Mouse (Mus musculus) intestine, embryonic 16.5 days (tissue): Measurements from ENCODE around the gene Srrd. TPM values are rescaled to one million over a fixed set of nuclear protein-coding genes. Genes with fewer than 3 reads are reported as not detected.
"Not testable (repeated sequence)": the region's sequence is repeated elsewhere in the genome, so short reads cannot be mapped to it uniquely, and the experiment has no call there.

ENCODE experiments used
- ATAC-seq: fragments of 200-750 bp; cut with Nextera tagmentation; 2 replicates; pipeline ENCODE4 v1.8.0; 2017; ENCODE audit warnings: moderate TSS enrichment, moderate library complexity
- H3K27ac ChIP-seq: fragments of 300-500 bp; sonication (generic); 2 replicates; pipeline ENCODE4 v1.5.1; 2014; ENCODE audit warnings: mild to moderate bottlenecking, low read length
- H3K27me3 ChIP-seq: fragments of 300-500 bp; sonication (generic); replicated peaks from 2 replicates; pipeline ENCODE4 v1.6.1; 2014; ENCODE audit warnings: low read length, control low read depth, mixed read lengths; ENCODE audit not compliant: control insufficient read depth, insufficient read depth
- H3K36me3 ChIP-seq: fragments of 300-500 bp; sonication (generic); 2 replicates; pipeline ENCODE4 v1.6.1; 2014; ENCODE audit warnings: low read length, control low read depth; ENCODE audit not compliant: control insufficient read depth, insufficient read depth
- H3K4me1 ChIP-seq: fragments of 300-500 bp; sonication (generic); 2 replicates; pipeline ENCODE4 v1.6.1; 2014; ENCODE audit warnings: low read length, control low read depth, mixed read lengths; ENCODE audit not compliant: control insufficient read depth, insufficient read depth
- H3K4me2 ChIP-seq: fragments of 300-500 bp; sonication (generic); 2 replicates; pipeline ENCODE4 v1.6.1; 2014; ENCODE audit warnings: low read depth, low read length, control low read depth
- H3K4me3 ChIP-seq: fragments of 300-500 bp; sonication (generic); 2 replicates; pipeline ENCODE4 v1.5.1; 2014; ENCODE audit warnings: mild to moderate bottlenecking, low read length
- H3K9ac ChIP-seq: fragments of 300-500 bp; sonication (generic); 2 replicates; pipeline ENCODE4 v1.6.1; 2014; ENCODE audit warnings: low read depth, low read length
- H3K9me3 ChIP-seq: fragments of 300-500 bp; sonication (generic); 2 replicates; pipeline ENCODE4 v1.6.1; 2016; ENCODE audit warnings: low read length, control low read depth; ENCODE audit not compliant: control insufficient read depth
- WGBS: fragments of 180-500 bp; shearing (Covaris S2); extraction: QIAGEN DNeasy Blood & Tissue Kit; methylation state at CpG from one replicate; pipeline ENCODE4 v1.1.7; 2014; 5-methylcytosine and 5-hydroxymethylcytosine counted together
- polyA plus RNA-seq: library from polyadenylated mRNA; unstranded; fragments of >200 nt; fragmentation: Nextera tagmentation; extraction: Ambion mirVana; gene quantifications from 2 replicates; pipeline ENCODE4 v1.2.1, GENCODE M21; 2015

Gene Srrd
- polyA plus RNA-seq, 1 experiment from 2014 or later, result 30.4 TPM

GRCm38 (mm10) chr5:112325546-112326445 is 17.0 kb downstream of the Srrd start, which contains the start of gene Tfip11:
Gene Tfip11 (plus strand): TSS chr5:112326358.
- WGBS, result 8% methylated on average over 48 of the region's 48 CpGs
- ATAC-seq, result peak; percentile 83
- Histone ChIP-seq H3K27me3 (no peaks in the 10 kb centered on the region), H3K36me3 (peaks cover 3% of the 10 kb centered on the region; the same call in 1 of the 2 replicates), H3K4me1 (peaks cover 9% of the 10 kb centered on the region; the same call in 1 of the 2 replicates), H3K4me3 (peak within 1 kb of the TSS; percentile 94), H3K27ac (peak within 1 kb of the TSS; percentile 82), H3K4me2 (peak within 1 kb of the TSS; percentile 70), H3K9ac (peak within 1 kb of the TSS; percentile 90), H3K9me3 (no peaks in the 10 kb centered on the region)

GRCm38 (mm10) chr5:112324637-112325545 is 17.9 kb downstream of the Srrd start:
- no peaks in the 10 kb centered on the region for H3K9me3 ChIP-seq
- H3K4me2 ChIP-seq, result peak overlapping the region; percentile 57
- WGBS, result 16% methylated on average over 24 of the region's 24 CpGs
- no peaks in the 10 kb centered on the region; the same call in 1 of the 2 replicates for H3K36me3 ChIP-seq
- peak overlapping the region; percentile 75 for H3K27ac ChIP-seq
- peak; percentile 83 for ATAC-seq
- H3K9ac ChIP-seq, result peak overlapping the region; percentile 56
- H3K4me3 ChIP-seq, result peak overlapping the region; percentile 94
- no peaks in the 10 kb centered on the region for H3K27me3 ChIP-seq
- peaks cover 9% of the 10 kb centered on the region; the same call in 1 of the 2 replicates for H3K4me1 ChIP-seq

- H3K4me1 ChIP-seq, result peaks cover 9% of the 10 kb centered on the region; the same call in 1 of the 2 replicates
- no peak for ATAC-seq
- no peaks in the 10 kb centered on the region for H3K9me3 ChIP-seq
- no peaks in the 10 kb centered on the region for H3K27me3 ChIP-seq
- H3K9ac ChIP-seq, result no peak overlapping the region
- no peak overlapping the region for H3K27ac ChIP-seq
- no peaks in the 10 kb centered on the region for H3K36me3 ChIP-seq
- H3K4me3 ChIP-seq, result no peak overlapping the region
- WGBS, result 84% methylated on average over 6 of the region's 6 CpGs
- no peak overlapping the region for H3K4me2 ChIP-seq
Measured at GRCm38 (mm10) chr5:112323246-112323645, 19.6 kb downstream of the Srrd start.

- Histone ChIP-seq H3K27ac (no peak overlapping the region), H3K36me3 (no peaks in the 10 kb centered on the region), H3K9me3 (no peaks in the 10 kb centered on the region), H3K4me2 (no peak overlapping the region), H3K9ac (no peak overlapping the region), H3K27me3 (no peaks in the 10 kb centered on the region), H3K4me1 (peaks cover 11% of the 10 kb centered on the region; the same call in 1 of the 2 replicates), H3K4me3 (no peak overlapping the region)
- 75% methylated on average over 4 of the region's 4 CpGs for WGBS
- no peak for ATAC-seq
Measured at GRCm38 (mm10) chr5:112321376-112321775, 21.5 kb downstream of the Srrd start.

GRCm38 (mm10) chr5:112320936-112321335 is 21.9 kb downstream of the Srrd start:
- Histone ChIP-seq H3K27me3 (no peaks in the 10 kb centered on the region), H3K27ac (no peak overlapping the region), H3K4me3 (no peak overlapping the region), H3K4me1 (peaks cover 11% of the 10 kb centered on the region; the same call in 1 of the 2 replicates), H3K9me3 (no peaks in the 10 kb centered on the region), H3K36me3 (no peaks in the 10 kb centered on the region), H3K4me2 (no peak overlapping the region), H3K9ac (no peak overlapping the region)
- 66% methylated on average over 6 of the region's 6 CpGs for WGBS
- no peak for ATAC-seq

GRCm38 (mm10) chr5:112320379-112320778 is 22.5 kb downstream of the Srrd start:
- no peak overlapping the region for H3K4me3 ChIP-seq
- H3K4me2 ChIP-seq, result no peak overlapping the region
- no peak overlapping the region for H3K27ac ChIP-seq
- H3K9me3 ChIP-seq, result no peaks in the 10 kb centered on the region
- H3K36me3 ChIP-seq, result no peaks in the 10 kb centered on the region
- no peaks in the 10 kb centered on the region for H3K27me3 ChIP-seq
- peaks cover 9% of the 10 kb centered on the region; the same call in 1 of the 2 replicates for H3K4me1 ChIP-seq
- no peak overlapping the region for H3K9ac ChIP-seq
- no peak for ATAC-seq
- WGBS, result 71% methylated on average over 5 of the region's 5 CpGs

- H3K4me3 ChIP-seq, H3K27me3 ChIP-seq, H3K4me1 ChIP-seq, H3K9ac ChIP-seq, H3K27ac ChIP-seq, H3K9me3 ChIP-seq, H3K4me2 ChIP-seq, H3K36me3 ChIP-seq: not testable (repeated sequence)
- WGBS, result 56% methylated on average over 2 of the region's 2 CpGs
- peak; percentile 57 for ATAC-seq
Measured at GRCm38 (mm10) chr5:112319343-112319742, 23.5 kb downstream of the Srrd start.

GRCm38 (mm10) chr5:112317328-112317727 is 25.5 kb downstream of the Srrd start:
- ATAC-seq, result peak; percentile 36; the same call in 1 of the 2 replicates
- H3K27ac ChIP-seq, result no peak overlapping the region
- 32% methylated on average over 5 of the region's 5 CpGs for WGBS

GRCm38 (mm10) chr5:112316468-112316867 is 26.4 kb downstream of the Srrd start:
- H3K27me3 ChIP-seq, result no peaks in the 10 kb centered on the region
- no peaks in the 10 kb centered on the region for H3K9me3 ChIP-seq
- no peak overlapping the region for H3K27ac ChIP-seq
- no peak overlapping the region for H3K9ac ChIP-seq
- no peaks in the 10 kb centered on the region for H3K36me3 ChIP-seq
- WGBS, result 88% methylated on average over 5 of the region's 5 CpGs
- 0 out of 2 replicates have a peak, but pooled peaks cover 5% of the 10 kb centered on the region for H3K4me1 ChIP-seq
- H3K4me2 ChIP-seq, result no peak overlapping the region
- ATAC-seq, result no peak
- H3K4me3 ChIP-seq, result no peak overlapping the region

More at GRCm38 (mm10) chr5:112317328-112317727, 25.5 kb downstream of the Srrd start:
- Histone ChIP-seq H3K4me1 (0 out of 2 replicates have a peak, but pooled peaks cover 5% of the 10 kb centered on the region), H3K4me2 (no peak overlapping the region), H3K27me3 (no peaks in the 10 kb centered on the region), H3K9ac (no peak overlapping the region), H3K36me3 (no peaks in the 10 kb centered on the region), H3K9me3 (no peaks in the 10 kb centered on the region), H3K4me3 (no peak overlapping the region)
